Mouse (Mus musculus) midbrain, embryonic 13.5 days (tissue): ENCODE data around the gene Usf1. TPM values are rescaled to one million over a fixed set of nuclear protein-coding genes. Genes with fewer than 3 reads are reported as not detected.
A peak's percentile ranks its signal among the peaks of the same experiment; 100 is the strongest.

ENCODE experiments used
- ATAC-seq: fragments of 200-750 bp; cut with Nextera tagmentation; 2 replicates; pipeline ENCODE4 v1.8.0; 2017; ENCODE audit warnings: mild to moderate bottlenecking, moderate TSS enrichment, moderate library complexity
- H3K27ac ChIP-seq: fragments of 300-500 bp; sonication (generic); 2 replicates; pipeline ENCODE4 v1.5.1; 2015; ENCODE audit warnings: inconsistent platforms, mild to moderate bottlenecking, moderate library complexity
- H3K27me3 ChIP-seq: fragments of 300-500 bp; sonication (generic); 2 replicates; pipeline ENCODE4 v1.6.1; 2015; ENCODE audit warnings: mild to moderate bottlenecking, inconsistent platforms
- H3K36me3 ChIP-seq: fragments of 300-500 bp; sonication (generic); 2 replicates; pipeline ENCODE4 v1.6.1; 2015; ENCODE audit warnings: mild to moderate bottlenecking, inconsistent platforms
- H3K4me1 ChIP-seq: fragments of 300-500 bp; sonication (generic); replicated peaks from 2 replicates; pipeline ENCODE4 v1.6.1; 2015; ENCODE audit warnings: inconsistent platforms
- H3K4me2 ChIP-seq: fragments of 300-500 bp; sonication (generic); replicated peaks from 2 replicates; pipeline ENCODE4 v1.6.1; 2015; ENCODE audit warnings: moderate library complexity, mild to moderate bottlenecking, inconsistent platforms
- H3K4me3 ChIP-seq: fragments of 300-500 bp; sonication (generic); replicated peaks from 2 replicates; pipeline ENCODE4 v1.5.1; 2015; ENCODE audit warnings: mild to moderate bottlenecking, inconsistent platforms
- H3K9ac ChIP-seq: fragments of 300-500 bp; sonication (generic); replicated peaks from 2 replicates; pipeline ENCODE4 v1.6.1; 2015; ENCODE audit warnings: mild to moderate bottlenecking, inconsistent platforms
- H3K9me3 ChIP-seq: fragments of 300-500 bp; sonication (generic); 2 replicates; pipeline ENCODE4 v1.6.1; 2016; ENCODE audit warnings: mild to moderate bottlenecking, inconsistent platforms
- WGBS: fragments of 180-500 bp; shearing (Covaris S2); methylation state at CpG from one replicate; pipeline ENCODE4 v1.1.7; 2015; 5-methylcytosine and 5-hydroxymethylcytosine counted together
- polyA plus RNA-seq: library from polyadenylated mRNA; unstranded; fragments of >200 nt; fragmentation: Nextera tagmentation; extraction: Ambion mirVana; gene quantifications from 2 replicates; pipeline ENCODE4 v1.2.1, GENCODE M21; 2015

Gene Usf1
- polyA plus RNA-seq, 1 experiment from 2014 or later = 237 TPM

- no peak overlapping the region for H3K4me2 ChIP-seq
- no peaks in the 10 kb centered on the region for H3K9me3 ChIP-seq
- ATAC-seq = peak; percentile 55
- H3K36me3 ChIP-seq = peaks cover 64% of the 10 kb centered on the region
- no peak overlapping the region for H3K9ac ChIP-seq
- peak overlapping the region; percentile 63 for H3K27ac ChIP-seq
- peaks cover 20% of the 10 kb centered on the region for H3K4me1 ChIP-seq
- WGBS = 63% methylated on average over 5 of the region's 5 CpGs
- no peaks in the 10 kb centered on the region for H3K27me3 ChIP-seq
- H3K4me3 ChIP-seq = no peak overlapping the region
Observed at GRCm38 (mm10) chr1:171419905-171420304, 8.8 kb downstream of the Usf1 start.

DNA sequence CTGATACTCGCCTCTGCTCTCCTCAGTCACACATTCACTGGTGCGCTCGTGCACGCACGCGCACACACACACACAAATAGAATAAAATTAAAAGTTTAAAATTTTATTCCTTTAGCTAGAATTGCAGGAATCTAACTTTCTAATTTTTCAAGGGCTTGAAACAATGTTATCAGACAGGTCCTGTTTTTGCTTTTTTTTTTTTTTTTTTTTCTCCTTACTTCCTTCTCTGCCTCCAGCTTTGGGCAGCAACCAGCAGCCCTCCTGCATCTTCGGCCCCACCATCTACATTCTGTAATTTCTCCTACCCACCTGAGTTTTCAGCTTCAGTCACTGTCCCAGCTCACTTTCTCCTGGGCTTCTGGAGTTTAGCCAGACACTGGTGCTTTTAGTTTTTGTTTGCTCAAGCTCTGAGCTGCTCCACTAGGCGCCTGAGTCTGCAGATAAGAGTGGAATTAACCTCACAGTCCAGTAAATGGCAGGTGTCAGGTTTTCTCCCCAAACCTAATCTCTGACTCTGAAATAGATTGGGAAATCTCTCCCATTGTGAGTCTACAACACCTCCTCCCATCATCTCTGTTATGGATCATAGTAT is 11.5 kb downstream of the Usf1 start:
- no peak overlapping the region for H3K27ac ChIP-seq
- peaks cover 20% of the 10 kb centered on the region for H3K4me1 ChIP-seq
- H3K27me3 ChIP-seq = no peaks in the 10 kb centered on the region
- H3K9ac ChIP-seq = no peak overlapping the region
- WGBS = 87% methylated on average over 8 of the region's 8 CpGs
- H3K36me3 ChIP-seq = peaks cover 37% of the 10 kb centered on the region
- no peaks in the 10 kb centered on the region for H3K9me3 ChIP-seq
- H3K4me2 ChIP-seq = no peak overlapping the region
- no peak overlapping the region for H3K4me3 ChIP-seq
- ATAC-seq = no peak

- Histone ChIP-seq H3K36me3 (peaks cover 17% of the 10 kb centered on the region), H3K27ac (no peak overlapping the region), H3K9ac (no peak overlapping the region), H3K4me2 (no peak overlapping the region), H3K4me1 (peaks cover 4% of the 10 kb centered on the region), H3K9me3 (no peaks in the 10 kb centered on the region), H3K27me3 (no peaks in the 10 kb centered on the region), H3K4me3 (no peak overlapping the region)
- 78% methylated on average over 5 of the region's 5 CpGs for WGBS
- ATAC-seq = no peak
Observed at GRCm38 (mm10) chr1:171424638-171425037, 13.5 kb downstream of the Usf1 start.

DNA sequence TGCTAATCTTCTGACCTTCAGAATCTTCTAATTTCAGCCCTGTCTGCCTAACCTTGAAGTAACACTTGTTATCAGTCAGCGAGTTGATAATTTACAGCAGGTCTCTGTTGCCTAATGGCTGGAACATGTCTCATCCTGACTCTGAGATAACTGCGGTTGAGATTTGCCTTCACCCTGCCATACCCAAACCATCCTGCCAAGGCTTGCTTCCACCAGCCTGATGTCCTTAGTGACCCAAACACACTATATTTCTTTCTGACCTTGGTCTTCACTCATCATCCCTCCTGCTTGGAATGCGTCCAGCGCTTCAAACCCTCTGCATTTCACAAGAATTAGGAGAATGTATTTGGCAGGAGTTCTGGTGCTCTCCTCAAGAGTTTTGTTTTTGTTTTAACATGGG is 14.0 kb downstream of the Usf1 start:
- H3K4me3 ChIP-seq = no peak overlapping the region
- WGBS = 86% methylated on average over 4 of the region's 4 CpGs
- H3K27me3 ChIP-seq = no peaks in the 10 kb centered on the region
- no peak for ATAC-seq
- H3K9me3 ChIP-seq = no peaks in the 10 kb centered on the region
- no peak overlapping the region for H3K9ac ChIP-seq
- H3K27ac ChIP-seq = no peak overlapping the region
- peaks cover 12% of the 10 kb centered on the region for H3K36me3 ChIP-seq
- H3K4me1 ChIP-seq = no peaks in the 10 kb centered on the region
- no peak overlapping the region for H3K4me2 ChIP-seq

DNA sequence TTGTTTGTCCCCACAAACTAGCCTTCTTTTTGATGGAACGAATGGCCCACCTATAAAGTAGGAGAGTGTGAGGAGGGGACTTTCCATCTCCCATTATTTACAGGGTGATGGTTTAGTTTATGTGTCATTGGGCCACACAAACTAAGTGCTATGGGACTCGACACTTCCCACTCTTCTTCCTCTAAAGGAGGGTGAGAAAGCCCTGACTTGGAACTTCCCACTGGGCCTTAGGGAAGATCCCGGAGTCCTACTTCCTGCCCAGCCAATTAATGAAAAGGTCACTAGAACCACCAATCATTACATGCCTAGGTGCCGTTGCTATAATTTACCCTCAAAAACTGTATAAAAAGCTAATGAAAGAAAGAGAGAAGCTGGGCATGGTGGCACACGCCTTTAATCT is 21.0 kb downstream of the Usf1 start:
- 88% methylated on average over 5 of the region's 5 CpGs for WGBS
- H3K9ac ChIP-seq = no peak overlapping the region
- H3K36me3 ChIP-seq = no peaks in the 10 kb centered on the region
- no peak overlapping the region for H3K27ac ChIP-seq
- no peak overlapping the region for H3K4me3 ChIP-seq
- peaks cover 19% of the 10 kb centered on the region for H3K27me3 ChIP-seq
- H3K9me3 ChIP-seq = no peaks in the 10 kb centered on the region
- 0 out of 2 replicates have a peak, but pooled peaks cover 1% of the 10 kb centered on the region for H3K4me1 ChIP-seq
- no peak for ATAC-seq
- no peak overlapping the region for H3K4me2 ChIP-seq

DNA sequence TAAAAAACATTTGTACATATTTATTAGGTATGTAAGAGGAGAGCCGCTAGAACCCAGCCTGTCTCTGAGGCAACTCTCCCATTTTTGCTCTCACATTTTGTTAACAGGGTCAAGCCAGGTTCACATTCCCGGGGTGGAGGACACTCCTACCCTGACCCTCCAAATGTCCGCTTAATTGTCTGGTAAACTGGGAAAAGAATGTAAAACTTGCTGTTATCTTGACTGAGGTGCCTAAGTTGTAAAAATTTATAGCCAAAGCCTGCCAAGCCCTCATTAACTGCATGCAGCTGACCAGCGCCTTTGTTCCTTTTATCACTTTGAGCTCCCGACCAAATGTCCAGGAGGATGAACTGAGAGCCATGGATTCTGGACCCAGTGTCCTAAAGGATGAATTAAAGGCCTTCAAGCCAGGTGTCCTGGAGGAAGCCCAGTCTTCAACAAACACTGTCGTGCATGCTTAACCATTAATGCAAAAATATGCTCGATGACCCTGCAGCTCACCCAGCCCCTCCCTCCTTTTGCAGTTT is 24.2 kb downstream of the Usf1 start:
- peaks cover 19% of the 10 kb centered on the region for H3K4me1 ChIP-seq
- H3K27ac ChIP-seq = no peak overlapping the region
- H3K4me3 ChIP-seq = no peak overlapping the region
- no peaks in the 10 kb centered on the region for H3K9me3 ChIP-seq
- no peak for ATAC-seq
- H3K9ac ChIP-seq = no peak overlapping the region
- WGBS = 75% methylated on average over 7 of the region's 7 CpGs
- peaks cover 50% of the 10 kb centered on the region for H3K27me3 ChIP-seq
- no peaks in the 10 kb centered on the region for H3K36me3 ChIP-seq
- no peak overlapping the region for H3K4me2 ChIP-seq

DNA sequence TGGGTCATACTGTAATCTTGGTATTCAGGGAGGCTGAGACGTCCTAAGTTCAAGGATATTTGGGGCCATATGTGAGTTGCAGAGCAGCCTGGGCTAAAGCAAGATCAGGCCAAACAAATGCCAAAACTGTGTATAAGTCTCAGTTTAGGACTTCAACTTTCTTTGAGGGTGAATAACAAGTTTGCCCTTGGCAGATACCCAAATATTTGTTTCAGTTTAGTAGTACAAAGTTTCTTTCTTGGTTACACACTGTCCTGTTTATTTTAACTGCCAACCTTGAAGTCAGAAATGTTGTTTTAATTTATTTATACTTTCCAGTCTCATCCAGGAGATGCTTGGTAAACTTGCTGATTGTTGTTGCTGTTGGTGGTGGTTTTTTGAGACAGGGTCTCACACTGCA is 24.9 kb downstream of the Usf1 start:
- no peak overlapping the region for H3K4me2 ChIP-seq
- H3K36me3 ChIP-seq = no peaks in the 10 kb centered on the region
- no peak overlapping the region for H3K27ac ChIP-seq
- H3K9me3 ChIP-seq = no peaks in the 10 kb centered on the region
- H3K4me1 ChIP-seq = peaks cover 19% of the 10 kb centered on the region
- peaks cover 53% of the 10 kb centered on the region for H3K27me3 ChIP-seq
- H3K9ac ChIP-seq = no peak overlapping the region
- ATAC-seq = no peak
- no peak overlapping the region for H3K4me3 ChIP-seq
- WGBS = 76% methylated on average over 1 of the region's 1 CpGs

DNA sequence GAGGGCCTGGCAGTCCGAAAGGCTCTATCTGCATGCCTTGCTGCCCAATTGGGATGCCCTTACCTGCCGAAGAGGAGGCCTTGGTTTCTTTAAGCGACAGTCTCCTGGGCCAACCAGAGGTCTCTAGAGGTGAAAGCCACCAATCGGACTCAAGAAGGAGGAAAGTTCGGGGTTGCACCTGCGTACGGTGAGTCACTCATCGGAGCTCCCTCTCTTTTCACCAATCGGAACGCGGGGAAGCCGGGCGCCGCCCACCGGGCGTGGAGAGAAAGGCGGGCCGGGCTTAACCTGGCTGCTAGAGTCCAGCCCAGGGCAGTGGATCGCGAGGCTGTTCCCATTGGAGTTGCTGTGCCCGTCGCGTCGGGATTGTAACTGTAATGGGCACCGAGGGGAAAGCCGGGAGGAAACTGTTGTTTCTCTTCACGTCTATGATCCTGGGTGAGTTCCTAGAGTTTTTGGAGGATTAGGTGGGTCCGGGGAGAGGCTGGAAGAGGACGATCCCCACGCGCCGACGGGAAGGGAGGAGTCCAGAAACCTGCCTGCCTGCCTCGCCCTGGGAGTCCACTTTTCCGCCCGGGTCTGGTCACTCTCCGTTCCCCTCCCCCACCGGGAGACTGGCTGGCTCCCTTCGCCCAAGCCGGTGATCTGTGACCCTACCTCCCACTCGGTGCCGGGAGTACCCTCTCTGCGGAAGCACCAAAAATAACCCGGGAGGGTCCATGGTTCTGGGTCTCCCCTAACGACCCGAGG is 26.3 kb downstream of the Usf1 start, which contains the start of gene F11r:
F11r (plus strand) TSS at position 272 of the 750 bp plus-strand sequence.
- WGBS = under 1% methylated on average over 46 of the region's 46 CpGs
- H3K9me3 ChIP-seq = no peaks in the 10 kb centered on the region
- H3K4me2 ChIP-seq = peak within 1 kb of the TSS; percentile 47
- H3K4me3 ChIP-seq = peak within 1 kb of the TSS; percentile 30
- H3K36me3 ChIP-seq = no peaks in the 10 kb centered on the region
- H3K27me3 ChIP-seq = peaks cover 61% of the 10 kb centered on the region
- no peak within 1 kb of the TSS for H3K27ac ChIP-seq
- peaks cover 19% of the 10 kb centered on the region for H3K4me1 ChIP-seq
- ATAC-seq = peak; percentile 69
- H3K9ac ChIP-seq = 0 out of 2 replicates have a peak within 1 kb of the TSS, but pooled peaks have one; percentile 30

DNA sequence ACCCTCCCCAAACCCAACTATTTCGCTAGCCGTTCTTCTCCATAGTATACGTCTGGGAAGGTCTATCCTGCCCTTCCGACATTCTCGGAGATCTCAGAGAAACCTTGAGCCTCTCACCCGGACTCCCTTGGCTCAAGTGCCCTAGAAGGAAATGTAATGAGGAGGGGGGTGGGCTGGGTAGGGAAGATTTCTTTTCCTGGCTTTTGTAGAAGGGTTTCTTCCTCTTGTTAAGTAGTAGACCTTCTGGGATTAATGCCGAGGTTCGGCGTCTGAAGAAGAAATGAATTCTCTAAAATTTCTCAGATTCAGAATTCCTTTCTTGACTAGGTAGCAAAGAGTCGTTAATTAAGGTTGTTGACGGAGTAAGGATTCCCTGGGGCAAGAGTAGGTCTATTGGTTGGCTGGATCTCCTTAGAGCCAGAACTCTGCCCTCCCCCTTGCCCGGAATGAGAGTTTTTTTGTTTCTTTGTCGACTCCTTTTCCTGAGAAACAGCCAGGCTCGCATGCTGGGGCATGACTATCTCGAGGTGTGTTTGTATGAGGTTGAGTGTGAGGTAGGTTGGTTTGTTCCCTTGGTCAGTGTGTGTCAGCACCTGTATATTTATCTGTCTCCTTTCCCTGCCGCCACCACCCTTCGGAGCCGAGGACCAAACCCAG is 27.0 kb downstream of the Usf1 start:
- 7% methylated on average over 18 of the region's 18 CpGs for WGBS
- Histone ChIP-seq H3K9me3 (no peaks in the 10 kb centered on the region), H3K4me3 (peak overlapping the region; percentile 30), H3K4me1 (peaks cover 19% of the 10 kb centered on the region), H3K27ac (no peak overlapping the region), H3K4me2 (peak overlapping the region; percentile 47), H3K36me3 (no peaks in the 10 kb centered on the region), H3K9ac (0 out of 2 replicates have a peak overlapping the region, but pooled peaks have one; percentile 30), H3K27me3 (peaks cover 61% of the 10 kb centered on the region)
- no peak for ATAC-seq

- 55% methylated on average over 8 of the region's 8 CpGs for WGBS
- Histone ChIP-seq H3K4me2 (no peak overlapping the region), H3K27ac (no peak overlapping the region), H3K9me3 (peaks cover 5% of the 10 kb centered on the region; the same call in 1 of the 2 replicates), H3K36me3 (no peaks in the 10 kb centered on the region), H3K4me1 (peaks cover 19% of the 10 kb centered on the region), H3K27me3 (peaks cover 61% of the 10 kb centered on the region), H3K9ac (no peak overlapping the region), H3K4me3 (no peak overlapping the region)
- ATAC-seq = no peak
Observed at GRCm38 (mm10) chr1:171439072-171439471, 28.0 kb downstream of the Usf1 start.

- no peak for ATAC-seq
- H3K4me3 ChIP-seq = no peak overlapping the region
- H3K36me3 ChIP-seq = no peaks in the 10 kb centered on the region
- no peak overlapping the region for H3K4me2 ChIP-seq
- H3K9ac ChIP-seq = no peak overlapping the region
- 61% methylated on average over 9 of the region's 9 CpGs for WGBS
- peaks cover 19% of the 10 kb centered on the region for H3K4me1 ChIP-seq
- H3K9me3 ChIP-seq = peaks cover 6% of the 10 kb centered on the region; the same call in 1 of the 2 replicates
- H3K27me3 ChIP-seq = peaks cover 60% of the 10 kb centered on the region
- H3K27ac ChIP-seq = peak overlapping the region; percentile 19; the same call in 1 of the 2 replicates
Observed at GRCm38 (mm10) chr1:171440025-171440725, 29.1 kb downstream of the Usf1 start.
